Mouse (Mus musculus) liver, postnatal 0 days (tissue): ENCODE measurements around the gene Slc39a11. TPM values are rescaled to one million over a fixed set of nuclear protein-coding genes. Genes with fewer than 3 reads are reported as not detected.

Experiments
- ATAC-seq: fragments of 200-750 bp; cut with Nextera tagmentation; 2 replicates; pipeline ENCODE4 v1.8.0; 2017; ENCODE audit warnings: mild to moderate bottlenecking, moderate library complexity
- DNase-seq: peaks from one replicate; pipeline ENCODE4 v3.0.0-alpha.2; 2016
- H3K27ac ChIP-seq: fragments of 300-500 bp; sonication (generic); 2 replicates; pipeline ENCODE4 v1.5.1; 2014; ENCODE audit warnings: antibody characterized with exemption, moderate library complexity, mild to moderate bottlenecking, low read depth
- H3K27me3 ChIP-seq: fragments of 300-500 bp; sonication (generic); 2 replicates; pipeline ENCODE4 v1.6.1; 2014; ENCODE audit warnings: low read length, control low read depth, mixed read lengths; ENCODE audit not compliant: insufficient read depth
- H3K36me3 ChIP-seq: fragments of 300-500 bp; sonication (generic); replicated peaks from 2 replicates; pipeline ENCODE4 v1.6.1; 2014; ENCODE audit warnings: mild to moderate bottlenecking, control low read depth, low read length, moderate library complexity, mixed read lengths; ENCODE audit not compliant: insufficient read depth
- H3K4me1 ChIP-seq: fragments of 300-500 bp; sonication (generic); 2 replicates; pipeline ENCODE4 v1.6.1; 2014; ENCODE audit warnings: antibody characterized with exemption, mild to moderate bottlenecking, control low read depth; ENCODE audit not compliant: insufficient read depth
- H3K4me2 ChIP-seq: fragments of 300-500 bp; sonication (generic); 2 replicates; pipeline ENCODE4 v1.6.1; 2014; ENCODE audit warnings: low read depth, mild to moderate bottlenecking, low read length, moderate library complexity, mixed read lengths
- H3K4me3 ChIP-seq: fragments of 300-500 bp; sonication (generic); 2 replicates; pipeline ENCODE4 v1.5.1; 2014; ENCODE audit warnings: low read depth, low read length
- H3K9ac ChIP-seq: fragments of 300-500 bp; sonication (generic); replicated peaks from 2 replicates; pipeline ENCODE4 v1.6.1; 2014; ENCODE audit warnings: mild to moderate bottlenecking, moderate library complexity
- H3K9me3 ChIP-seq: fragments of 300-500 bp; sonication (generic); 2 replicates; pipeline ENCODE4 v1.6.1; 2016; ENCODE audit warnings: mild to moderate bottlenecking, control low read depth, low read length, mixed read lengths
- CTCF ChIP-seq: sonication (generic); IDR thresholded peaks from 2 replicates; pipeline ENCODE4 v1.5.1; 2016; ENCODE audit warnings: antibody characterized with exemption, low read depth
- EP300 ChIP-seq: IDR thresholded peaks from 2 replicates; pipeline ENCODE4 v1.6.1; 2016; ENCODE audit warnings: antibody characterized with exemption, low read depth, mild to moderate bottlenecking
- WGBS: fragments of 180-500 bp; shearing (Covaris S2); extraction: QIAGEN DNeasy Blood & Tissue Kit; methylation state at CpG from one replicate; pipeline ENCODE4 v1.1.7; 2014; ENCODE audit not compliant: insufficient replicate concordance; 5-methylcytosine and 5-hydroxymethylcytosine counted together
- polyA plus RNA-seq: library from polyadenylated mRNA; unstranded; fragments of >200 nt; fragmentation: Nextera tagmentation; extraction: Ambion mirVana; gene quantifications from 2 replicates; pipeline ENCODE4 v1.2.1, GENCODE M21; 2015

The Slc39a11 gene
- polyA plus RNA-seq, 1 experiment from 2014 or later = 10.9 TPM

DNA sequence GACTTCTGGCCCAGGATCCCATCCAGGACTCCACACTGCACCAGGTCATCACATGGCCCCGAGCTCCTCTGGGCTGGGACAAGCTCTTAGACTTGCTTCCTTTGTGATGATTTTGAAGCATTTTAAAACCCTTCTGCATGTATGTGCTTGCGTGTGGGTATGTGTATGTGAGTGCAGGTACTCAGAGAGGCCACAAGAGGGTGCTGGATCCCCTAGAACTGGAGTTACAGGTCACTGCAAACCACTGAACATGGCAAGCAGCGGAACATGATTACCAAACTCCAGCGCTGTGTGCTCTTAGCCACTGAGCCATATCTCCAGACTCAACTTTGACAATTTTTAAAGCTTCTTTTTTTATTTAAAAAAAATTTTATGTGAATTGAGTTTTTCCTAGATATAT lies 249.0 kb downstream of the Slc39a11 start:
- H3K4me3 ChIP-seq = no peak overlapping the region
- peak; percentile 26 for TF ChIP-seq CTCF
- TF ChIP-seq EP300 = no peak
- no peaks in the 10 kb centered on the region for H3K4me1 ChIP-seq
- peaks cover 14% of the 10 kb centered on the region for H3K9me3 ChIP-seq
- H3K36me3 ChIP-seq = 0 out of 2 replicates have a peak, but pooled peaks cover 4% of the 10 kb centered on the region
- H3K9ac ChIP-seq = no peak overlapping the region
- ATAC-seq (no peak), DNase-seq (no peak)
- no peak overlapping the region for H3K27ac ChIP-seq
- 91% methylated on average over 4 of the region's 4 CpGs for WGBS
- no peaks in the 10 kb centered on the region for H3K27me3 ChIP-seq
- no peak overlapping the region for H3K4me2 ChIP-seq

- no peak for TF ChIP-seq CTCF
- TF ChIP-seq EP300 = no peak
- Histone ChIP-seq H3K4me2 (no peak overlapping the region), H3K9me3 (peaks cover 14% of the 10 kb centered on the region), H3K36me3 (0 out of 2 replicates have a peak, but pooled peaks cover 4% of the 10 kb centered on the region), H3K27me3 (no peaks in the 10 kb centered on the region), H3K4me1 (no peaks in the 10 kb centered on the region), H3K27ac (no peak overlapping the region), H3K9ac (no peak overlapping the region), H3K4me3 (no peak overlapping the region)
- ATAC-seq (no peak), DNase-seq (no peak)
- WGBS = 78% methylated on average over 11 of the region's 11 CpGs
These were observed 250.3 kb downstream of the Slc39a11 start for GRCm38 (mm10) chr11:113399601-113400000.

GRCm38 (mm10) chr11:113397394-113397793 lies 252.5 kb downstream of the Slc39a11 start:
- Histone ChIP-seq H3K4me2 (no peak overlapping the region), H3K27ac (no peak overlapping the region), H3K36me3 (0 out of 2 replicates have a peak, but pooled peaks cover 4% of the 10 kb centered on the region), H3K27me3 (no peaks in the 10 kb centered on the region), H3K4me3 (no peak overlapping the region), H3K9ac (no peak overlapping the region), H3K4me1 (no peaks in the 10 kb centered on the region), H3K9me3 (peaks cover 14% of the 10 kb centered on the region)
- DNase-seq = no peak
- 73% methylated on average over 1 of the region's 1 CpGs for WGBS
- peak; percentile 36 for TF ChIP-seq CTCF
- TF ChIP-seq EP300 = no peak
- ATAC-seq = no peak

- no peak for TF ChIP-seq EP300
- Histone ChIP-seq H3K27me3 (no peaks in the 10 kb centered on the region), H3K9ac (no peak overlapping the region), H3K36me3 (no peaks in the 10 kb centered on the region), H3K4me1 (no peaks in the 10 kb centered on the region), H3K4me2 (no peak overlapping the region), H3K4me3 (no peak overlapping the region), H3K9me3 (peaks cover 8% of the 10 kb centered on the region), H3K27ac (no peak overlapping the region)
- ATAC-seq (no peak), DNase-seq (no peak)
- WGBS = 74% methylated on average over 23 of the region's 23 CpGs
These were observed 256.3 kb downstream of the Slc39a11 start for GRCm38 (mm10) chr11:113393366-113394150.

DNA sequence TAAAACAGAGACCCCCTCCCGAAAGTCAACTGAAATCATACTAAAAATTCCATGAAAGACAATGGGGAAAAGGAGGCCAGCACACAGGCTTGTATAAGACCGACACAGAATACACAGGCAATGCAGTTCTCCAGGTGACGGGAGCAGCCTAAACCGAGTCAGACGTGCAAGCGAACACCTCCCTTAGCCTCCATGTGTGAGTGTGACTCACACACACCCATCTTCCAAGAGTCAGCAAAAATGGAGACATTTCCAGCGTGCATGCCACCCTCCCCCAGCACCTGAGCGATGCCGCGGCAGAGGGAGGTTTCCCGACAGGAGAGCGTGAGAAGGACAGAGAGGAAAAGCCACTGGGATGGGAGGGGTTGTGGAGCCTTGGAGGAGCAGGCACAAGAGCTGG lies 258.2 kb downstream of the Slc39a11 start:
- Histone ChIP-seq H3K9ac (no peak overlapping the region), H3K27me3 (no peaks in the 10 kb centered on the region), H3K36me3 (no peaks in the 10 kb centered on the region), H3K4me3 (no peak overlapping the region), H3K4me1 (no peaks in the 10 kb centered on the region), H3K4me2 (no peak overlapping the region), H3K27ac (no peak overlapping the region), H3K9me3 (no peaks in the 10 kb centered on the region)
- DNase-seq = no peak
- TF ChIP-seq CTCF (no peak), EP300 (no peak)
- WGBS = 88% methylated on average over 12 of the region's 12 CpGs
- no peak for ATAC-seq

DNA sequence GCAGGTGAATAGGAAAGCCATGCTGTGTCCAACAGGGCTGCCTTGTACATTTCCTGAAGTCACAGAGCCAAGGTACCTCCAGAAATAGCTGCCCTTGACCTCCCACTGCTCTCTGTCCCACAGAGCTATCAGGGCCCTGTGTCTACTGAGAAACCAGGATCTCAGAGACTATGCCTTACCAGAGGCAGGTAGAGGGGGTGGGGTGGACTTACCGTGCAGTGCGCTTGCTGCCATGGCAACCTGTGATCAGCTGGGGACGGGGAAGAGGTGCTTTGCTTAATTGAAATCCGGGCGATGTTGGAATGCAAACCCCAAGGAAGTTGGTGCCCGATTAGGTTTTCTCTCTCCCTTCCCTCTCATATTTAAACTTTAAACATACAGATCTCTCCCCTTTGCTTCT lies 260.2 kb downstream of the Slc39a11 start:
- Histone ChIP-seq H3K4me1 (no peaks in the 10 kb centered on the region), H3K27me3 (no peaks in the 10 kb centered on the region), H3K27ac (no peak overlapping the region), H3K9me3 (no peaks in the 10 kb centered on the region), H3K4me3 (no peak overlapping the region), H3K9ac (no peak overlapping the region), H3K4me2 (no peak overlapping the region), H3K36me3 (no peaks in the 10 kb centered on the region)
- ATAC-seq = no peak
- 69% methylated on average over 6 of the region's 6 CpGs for WGBS
- no peak for DNase-seq
- TF ChIP-seq CTCF = no peak
- TF ChIP-seq EP300 = no peak
